Mouse (Mus musculus) megakaryocyte, embryonic 14.5 days (primary cell): ENCODE data around the gene Gdf1.

Source experiments
- FLI1 ChIP-seq: IDR thresholded peaks from 2 replicates; pipeline ENCODE4 v1.6.1; 2012; ENCODE audit warnings: low read length, inconsistent platforms, mixed read lengths
- GATA1 ChIP-seq: IDR thresholded peaks from 3 replicates; pipeline ENCODE4 v1.6.1; 2012; ENCODE audit warnings: mixed read lengths, low read length, inconsistent platforms, borderline replicate concordance

DNA sequence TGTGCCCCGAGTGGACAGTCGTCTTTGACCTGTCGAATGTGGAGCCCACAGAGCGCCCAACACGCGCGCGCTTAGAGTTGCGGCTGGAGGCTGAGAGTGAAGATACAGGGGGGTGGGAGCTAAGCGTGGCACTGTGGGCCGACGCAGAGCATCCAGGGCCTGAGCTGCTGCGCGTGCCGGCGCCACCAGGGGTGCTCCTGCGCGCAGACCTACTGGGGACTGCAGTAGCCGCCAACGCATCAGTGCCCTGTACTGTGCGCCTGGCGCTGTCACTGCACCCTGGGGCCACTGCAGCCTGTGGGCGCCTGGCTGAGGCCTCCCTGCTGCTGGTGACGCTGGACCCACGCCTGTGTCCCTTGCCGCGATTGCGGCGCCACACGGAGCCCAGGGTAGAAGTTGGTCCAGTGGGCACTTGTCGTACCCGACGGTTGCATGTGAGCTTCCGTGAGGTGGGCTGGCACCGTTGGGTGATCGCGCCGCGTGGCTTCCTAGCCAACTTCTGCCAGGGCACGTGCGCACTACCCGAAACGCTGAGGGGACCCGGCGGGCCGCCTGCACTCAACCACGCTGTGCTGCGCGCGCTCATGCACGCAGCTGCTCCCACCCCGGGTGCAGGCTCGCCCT lies 1.2 kb downstream of the Gdf1 start:
- TF ChIP-seq GATA1 (no peak), FLI1 (no peak)
